Mouse (Mus musculus): Measurements from ENCODE around the gene Cib1.

The Cib1 gene

GRCm38 (mm10) chr7:80182139-80182538, 50.5 kb downstream of the Cib1 start:
- DNase-seq = no peak

GRCm38 (mm10) chr7:80181078-80181477, 51.5 kb downstream of the Cib1 start:
- DNase-seq = no peak

GRCm38 (mm10) chr7:80180202-80180601, 52.4 kb downstream of the Cib1 start:
- DNase-seq = no peak

GRCm38 (mm10) chr7:80179790-80180189, 52.8 kb downstream of the Cib1 start:
- no peak for DNase-seq

- DNase-seq = no peak
These were observed 53.3 kb downstream of the Cib1 start for GRCm38 (mm10) chr7:80179327-80179726.

GRCm38 (mm10) chr7:80178037-80178729, 54.4 kb downstream of the Cib1 start:
- no peak for DNase-seq

GRCm38 (mm10) chr7:80177438-80177837, 55.2 kb downstream of the Cib1 start:
- no peak for DNase-seq

Measured in thymus, postnatal 25 days (tissue).